Mouse (Mus musculus): ENCODE results near the gene Ddx4.

The Ddx4 gene

GRCm38 (mm10) chr13:112553304-112553703, 99.0 kb downstream of the Ddx4 start:
- DNase-seq (ENCODE audit: low spot score in 2 of 2), result no peak

GRCm38 (mm10) chr13:112551641-112552548, 100.4 kb downstream of the Ddx4 start:
- DNase-seq (ENCODE audit: low spot score in 2 of 2), result no peak

Measured in spleen, postnatal 4 days (tissue).